Mouse (Mus musculus): ENCODE measurements around the gene Sytl3. TPM values are rescaled to one million over a fixed set of nuclear protein-coding genes. Genes with fewer than 3 reads are reported as not detected.

The Sytl3 gene
- polyA plus RNA-seq, 1 experiment from 2014 or later: 0.18 TPM

GRCm38 (mm10) chr17:6768301-6768788, 109.5 kb downstream of the Sytl3 start:
- 80% methylated on average over 5 of the region's 5 CpGs for WGBS
- Histone ChIP-seq H3K27ac (replicated peaks; ENCODE audit: low read depth, low read length) (no peak overlapping the region), H3K4me3 (replicated peaks; ENCODE audit: low read depth, low read length) (no peak overlapping the region), H3K27me3 (ENCODE audit: control insufficient read depth, insufficient read depth, low read length) (no peaks in the 10 kb centered on the region), H3K4me1 (ENCODE audit: control insufficient read depth, insufficient read depth, low read length) (peaks cover 10% of the 10 kb centered on the region; the same call in 1 of the 2 replicates), H3K36me3 (ENCODE audit: control insufficient read depth, insufficient read depth, low read length) (no peaks in the 10 kb centered on the region), H3K4me2 (ENCODE audit: low read length) (no peak overlapping the region), H3K9ac (replicated peaks; ENCODE audit: low read length) (no peak overlapping the region), H3K9me3 (ENCODE audit: control insufficient read depth, low read length) (no peaks in the 10 kb centered on the region)
- no peak for ATAC-seq (ENCODE audit: low FRiP score, low TSS enrichment)
- no peak for DNase-seq

- no peaks in the 10 kb centered on the region for H3K36me3 ChIP-seq (ENCODE audit: control insufficient read depth, insufficient read depth, low read length)
- H3K27me3 ChIP-seq (ENCODE audit: control insufficient read depth, insufficient read depth, low read length): no peaks in the 10 kb centered on the region
- 71% methylated on average over 4 of the region's 4 CpGs for WGBS
- no peaks in the 10 kb centered on the region for H3K9me3 ChIP-seq (ENCODE audit: control insufficient read depth, low read length)
- H3K4me2 ChIP-seq (ENCODE audit: low read length): no peak overlapping the region
- DNase-seq (no peak), ATAC-seq (ENCODE audit: low FRiP score, low TSS enrichment) (no peak)
- H3K4me1 ChIP-seq (ENCODE audit: control insufficient read depth, insufficient read depth, low read length): no peaks in the 10 kb centered on the region
- no peak overlapping the region for H3K27ac ChIP-seq (replicated peaks; ENCODE audit: low read depth, low read length)
- no peak overlapping the region for H3K9ac ChIP-seq (replicated peaks; ENCODE audit: low read length)
- H3K4me3 ChIP-seq (replicated peaks; ENCODE audit: low read depth, low read length): no peak overlapping the region
These were observed 110.7 kb downstream of the Sytl3 start for GRCm38 (mm10) chr17:6769602-6770001.

GRCm38 (mm10) chr17:6771661-6772489, 113.0 kb downstream of the Sytl3 start:
- no peaks in the 10 kb centered on the region for H3K4me1 ChIP-seq (ENCODE audit: control insufficient read depth, insufficient read depth, low read length)
- WGBS: 84% methylated on average over 16 of the region's 16 CpGs
- no peak overlapping the region for H3K4me2 ChIP-seq (ENCODE audit: low read length)

GRCm38 (mm10) chr17:6772490-6772773, 113.5 kb downstream of the Sytl3 start:
- WGBS: 82% methylated on average over 5 of the region's 5 CpGs
- Histone ChIP-seq H3K9ac (replicated peaks; ENCODE audit: low read length) (no peak overlapping the region), H3K4me1 (ENCODE audit: control insufficient read depth, insufficient read depth, low read length) (no peaks in the 10 kb centered on the region), H3K27me3 (ENCODE audit: control insufficient read depth, insufficient read depth, low read length) (no peaks in the 10 kb centered on the region), H3K4me2 (ENCODE audit: low read length) (no peak overlapping the region), H3K4me3 (replicated peaks; ENCODE audit: low read depth, low read length) (no peak overlapping the region), H3K9me3 (ENCODE audit: control insufficient read depth, low read length) (no peaks in the 10 kb centered on the region), H3K36me3 (ENCODE audit: control insufficient read depth, insufficient read depth, low read length) (no peaks in the 10 kb centered on the region), H3K27ac (replicated peaks; ENCODE audit: low read depth, low read length) (no peak overlapping the region)
- no peak for DNase-seq
- no peak for ATAC-seq (ENCODE audit: low FRiP score, low TSS enrichment)

More at GRCm38 (mm10) chr17:6771661-6772489, 113.0 kb downstream of the Sytl3 start:
- Histone ChIP-seq H3K9me3 (ENCODE audit: control insufficient read depth, low read length) (no peaks in the 10 kb centered on the region), H3K27me3 (ENCODE audit: control insufficient read depth, insufficient read depth, low read length) (no peaks in the 10 kb centered on the region), H3K36me3 (ENCODE audit: control insufficient read depth, insufficient read depth, low read length) (no peaks in the 10 kb centered on the region), H3K27ac (replicated peaks; ENCODE audit: low read depth, low read length) (no peak overlapping the region), H3K4me3 (replicated peaks; ENCODE audit: low read depth, low read length) (no peak overlapping the region), H3K9ac (replicated peaks; ENCODE audit: low read length) (no peak overlapping the region)
- ATAC-seq (ENCODE audit: low FRiP score, low TSS enrichment): no peak
- DNase-seq: no peak

- ATAC-seq (ENCODE audit: low FRiP score, low TSS enrichment) (no peak), DNase-seq (no peak)
- Histone ChIP-seq H3K9ac (replicated peaks; ENCODE audit: low read length) (no peak overlapping the region), H3K36me3 (ENCODE audit: control insufficient read depth, insufficient read depth, low read length) (no peaks in the 10 kb centered on the region), H3K4me2 (ENCODE audit: low read length) (no peak overlapping the region), H3K27ac (replicated peaks; ENCODE audit: low read depth, low read length) (no peak overlapping the region), H3K27me3 (ENCODE audit: control insufficient read depth, insufficient read depth, low read length) (no peaks in the 10 kb centered on the region), H3K4me3 (replicated peaks; ENCODE audit: low read depth, low read length) (no peak overlapping the region), H3K4me1 (ENCODE audit: control insufficient read depth, insufficient read depth, low read length) (0 out of 2 replicates have a peak, but pooled peaks cover 2% of the 10 kb centered on the region), H3K9me3 (ENCODE audit: control insufficient read depth, low read length) (no peaks in the 10 kb centered on the region)
- 90% methylated on average over 14 of the region's 14 CpGs for WGBS
These were observed 114.5 kb downstream of the Sytl3 start for GRCm38 (mm10) chr17:6773249-6773966.

- peaks cover 16% of the 10 kb centered on the region for H3K4me1 ChIP-seq (ENCODE audit: control insufficient read depth, insufficient read depth, low read length)
- 56% methylated on average over 9 of the region's 9 CpGs for WGBS
- peaks cover 10% of the 10 kb centered on the region for H3K27me3 ChIP-seq (ENCODE audit: control insufficient read depth, insufficient read depth, low read length)
- H3K9me3 ChIP-seq (ENCODE audit: control insufficient read depth, low read length): no peaks in the 10 kb centered on the region
- no peak overlapping the region for H3K4me3 ChIP-seq (replicated peaks; ENCODE audit: low read depth, low read length)
- no peaks in the 10 kb centered on the region for H3K36me3 ChIP-seq (ENCODE audit: control insufficient read depth, insufficient read depth, low read length)
- no peak overlapping the region for H3K27ac ChIP-seq (replicated peaks; ENCODE audit: low read depth, low read length)
- no peak for DNase-seq
- H3K9ac ChIP-seq (replicated peaks; ENCODE audit: low read length): no peak overlapping the region
- ATAC-seq (ENCODE audit: low FRiP score, low TSS enrichment): no peak
- H3K4me2 ChIP-seq (ENCODE audit: low read length): no peak overlapping the region
These were observed 116.3 kb downstream of the Sytl3 start for GRCm38 (mm10) chr17:6775221-6775620.

GRCm38 (mm10) chr17:6775671-6776070, 116.8 kb downstream of the Sytl3 start:
- H3K9ac ChIP-seq (replicated peaks; ENCODE audit: low read length): no peak overlapping the region
- H3K4me1 ChIP-seq (ENCODE audit: control insufficient read depth, insufficient read depth, low read length): peaks cover 16% of the 10 kb centered on the region
- H3K36me3 ChIP-seq (ENCODE audit: control insufficient read depth, insufficient read depth, low read length): no peaks in the 10 kb centered on the region
- no peaks in the 10 kb centered on the region for H3K9me3 ChIP-seq (ENCODE audit: control insufficient read depth, low read length)
- H3K27ac ChIP-seq (replicated peaks; ENCODE audit: low read depth, low read length): no peak overlapping the region
- WGBS: 78% methylated on average over 4 of the region's 4 CpGs
- ATAC-seq (ENCODE audit: low FRiP score, low TSS enrichment) (no peak), DNase-seq (no peak)
- peaks cover 14% of the 10 kb centered on the region for H3K27me3 ChIP-seq (ENCODE audit: control insufficient read depth, insufficient read depth, low read length)
- H3K4me2 ChIP-seq (ENCODE audit: low read length): no peak overlapping the region
- no peak overlapping the region for H3K4me3 ChIP-seq (replicated peaks; ENCODE audit: low read depth, low read length)

GRCm38 (mm10) chr17:6776123-6776522, 117.2 kb downstream of the Sytl3 start:
- 66% methylated on average over 6 of the region's 6 CpGs for WGBS
- Histone ChIP-seq H3K4me2 (ENCODE audit: low read length) (no peak overlapping the region), H3K36me3 (ENCODE audit: control insufficient read depth, insufficient read depth, low read length) (no peaks in the 10 kb centered on the region), H3K9me3 (ENCODE audit: control insufficient read depth, low read length) (no peaks in the 10 kb centered on the region), H3K27ac (replicated peaks; ENCODE audit: low read depth, low read length) (no peak overlapping the region), H3K9ac (replicated peaks; ENCODE audit: low read length) (no peak overlapping the region), H3K4me3 (replicated peaks; ENCODE audit: low read depth, low read length) (no peak overlapping the region), H3K27me3 (ENCODE audit: control insufficient read depth, insufficient read depth, low read length) (peaks cover 19% of the 10 kb centered on the region), H3K4me1 (ENCODE audit: control insufficient read depth, insufficient read depth, low read length) (peaks cover 16% of the 10 kb centered on the region)
- no peak for ATAC-seq (ENCODE audit: low FRiP score, low TSS enrichment)
- DNase-seq: no peak

Data from midbrain, embryonic 14.5 days (tissue).